Mouse (Mus musculus): Measurements from ENCODE around the gene Hoxd13. TPM values are rescaled to one million over a fixed set of nuclear protein-coding genes. Genes with fewer than 3 reads are reported as not detected.

The Hoxd13 gene
- polyA plus RNA-seq (2015; fragmentation: Nextera tagmentation; extraction: Ambion mirVana), result 0.06 TPM in 1 of 2 replicates, not detected in the other

DNA sequence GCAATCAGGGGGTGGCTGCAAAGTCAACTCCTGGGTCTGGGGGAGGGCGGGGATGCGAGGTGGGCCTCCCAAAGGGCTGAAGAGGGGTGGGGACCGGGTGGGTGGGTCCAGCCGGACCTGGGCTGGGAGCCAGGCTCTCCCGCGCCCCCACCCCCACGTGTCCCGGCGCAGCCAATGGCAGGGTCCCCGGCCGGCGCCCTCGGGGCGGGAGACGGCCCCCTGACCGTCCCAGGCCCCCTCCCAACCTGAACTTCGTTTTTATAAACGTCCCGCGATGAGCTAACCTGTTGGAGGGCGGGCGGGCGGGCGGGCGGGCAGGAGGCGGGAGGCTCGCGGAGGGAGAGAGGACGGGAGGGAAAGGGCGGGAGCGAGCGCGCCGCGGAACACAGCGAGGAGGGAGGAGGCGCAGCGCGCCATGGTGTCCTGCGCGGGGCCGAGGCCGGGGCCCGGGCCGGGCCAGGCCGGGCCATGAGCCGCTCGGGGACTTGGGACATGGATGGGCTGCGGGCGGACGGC lies at the start of gene Hoxd13:
Gene Hoxd13 (plus strand): TSS at position 469 of the 516 bp plus-strand sequence.
- 0% methylated on average over 34 of the region's 51 CpGs for WGBS
- Histone ChIP-seq H3K27me3 (replicated peaks) (peaks cover 94% of the 10 kb centered on the region), H3K27ac (no peak within 1 kb of the TSS), H3K36me3 (replicated peaks) (no peaks in the 10 kb centered on the region), H3K9ac (no peak within 1 kb of the TSS), H3K4me1 (peaks cover 11% of the 10 kb centered on the region), H3K4me3 (peak within 1 kb of the TSS; percentile 22), H3K9me3 (no peaks in the 10 kb centered on the region), H3K4me2 (peak within 1 kb of the TSS; percentile 38)
- ATAC-seq (replicated peaks), result 0 out of 2 replicates have a peak, but pooled peaks have one; percentile 27

- H3K27ac ChIP-seq, result no peak overlapping the region
- no peak overlapping the region for H3K4me3 ChIP-seq
- H3K4me2 ChIP-seq, result no peak overlapping the region
- H3K9ac ChIP-seq, result no peak overlapping the region
- H3K9me3 ChIP-seq, result no peaks in the 10 kb centered on the region
- no peak for ATAC-seq (replicated peaks)
- H3K4me1 ChIP-seq, result no peaks in the 10 kb centered on the region
- H3K27me3 ChIP-seq (replicated peaks), result no peaks in the 10 kb centered on the region
- no peaks in the 10 kb centered on the region for H3K36me3 ChIP-seq (replicated peaks)
- WGBS, result 86% methylated on average over 3 of the region's 3 CpGs
Observed at GRCm38 (mm10) chr2:74619676-74620246, 48.3 kb upstream of the Hoxd13 start.

- no peak overlapping the region for H3K9ac ChIP-seq
- H3K27me3 ChIP-seq (replicated peaks), result no peaks in the 10 kb centered on the region
- WGBS, result 86% methylated on average over 10 of the region's 10 CpGs
- H3K4me2 ChIP-seq, result no peak overlapping the region
- no peaks in the 10 kb centered on the region for H3K4me1 ChIP-seq
- no peak overlapping the region for H3K27ac ChIP-seq
- no peak for ATAC-seq (replicated peaks)
- H3K36me3 ChIP-seq (replicated peaks), result no peaks in the 10 kb centered on the region
- H3K4me3 ChIP-seq, result no peak overlapping the region
- no peaks in the 10 kb centered on the region for H3K9me3 ChIP-seq
Observed at GRCm38 (mm10) chr2:74620368-74620767, 47.7 kb upstream of the Hoxd13 start.

GRCm38 (mm10) chr2:74635412-74635811 lies 32.7 kb upstream of the Hoxd13 start:
- WGBS, result 67% methylated on average over 4 of the region's 4 CpGs
- no peaks in the 10 kb centered on the region for H3K9me3 ChIP-seq
- H3K4me1 ChIP-seq, result no peaks in the 10 kb centered on the region
- H3K4me3 ChIP-seq, result no peak overlapping the region
- no peak for ATAC-seq (replicated peaks)
- H3K9ac ChIP-seq, result no peak overlapping the region
- H3K36me3 ChIP-seq (replicated peaks), result no peaks in the 10 kb centered on the region
- H3K4me2 ChIP-seq, result no peak overlapping the region
- H3K27ac ChIP-seq, result no peak overlapping the region
- H3K27me3 ChIP-seq (replicated peaks), result no peaks in the 10 kb centered on the region

DNA sequence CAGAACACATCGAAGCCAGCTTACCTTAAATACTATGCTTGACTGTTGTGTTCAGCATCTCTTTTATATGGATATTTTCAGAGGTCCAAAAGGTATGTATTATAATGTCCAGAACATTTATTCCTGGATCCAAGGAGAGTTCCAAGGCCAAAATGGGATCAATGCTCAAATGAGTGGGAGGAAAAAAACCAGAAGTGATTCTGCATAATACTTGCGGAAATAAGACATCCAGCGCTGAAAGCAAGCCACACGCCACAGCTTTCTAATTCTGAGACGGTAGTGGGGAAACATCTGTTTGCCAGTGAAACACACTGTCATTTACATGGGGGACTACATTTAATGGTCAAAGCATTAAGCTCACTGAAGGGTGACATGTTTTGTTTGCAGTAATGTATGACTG lies 25.7 kb upstream of the Hoxd13 start:
- Histone ChIP-seq H3K4me1 (no peaks in the 10 kb centered on the region), H3K9me3 (no peaks in the 10 kb centered on the region), H3K27ac (no peak overlapping the region), H3K9ac (no peak overlapping the region), H3K4me3 (no peak overlapping the region), H3K27me3 (replicated peaks) (peaks cover 44% of the 10 kb centered on the region), H3K4me2 (no peak overlapping the region), H3K36me3 (replicated peaks) (no peaks in the 10 kb centered on the region)
- ATAC-seq (replicated peaks), result no peak
- WGBS, result 65% methylated on average over 5 of the region's 5 CpGs

DNA sequence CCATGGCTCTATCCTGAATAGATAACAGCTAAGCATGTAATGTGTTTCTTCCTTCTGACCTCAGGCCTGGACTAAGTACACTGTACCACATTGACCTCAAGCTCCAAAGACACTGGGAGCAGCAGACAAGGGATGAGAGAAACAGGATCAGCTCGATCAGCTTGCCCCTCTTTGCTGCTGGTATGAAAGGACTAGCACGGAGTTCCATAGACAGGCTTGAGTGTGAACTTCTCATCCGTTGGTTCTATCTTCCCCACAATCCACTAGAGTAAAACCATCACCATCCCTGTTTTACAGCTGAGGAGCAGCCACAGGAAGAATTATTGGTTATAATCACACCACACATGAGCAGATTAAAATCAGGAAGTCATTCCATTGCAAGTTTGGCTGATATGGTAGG lies 22.5 kb upstream of the Hoxd13 start:
- no peaks in the 10 kb centered on the region for H3K9me3 ChIP-seq
- no peak overlapping the region for H3K4me2 ChIP-seq
- H3K9ac ChIP-seq, result no peak overlapping the region
- H3K4me3 ChIP-seq, result no peak overlapping the region
- ATAC-seq (replicated peaks), result no peak
- no peak overlapping the region for H3K27ac ChIP-seq
- H3K27me3 ChIP-seq (replicated peaks), result peaks cover 75% of the 10 kb centered on the region
- no peaks in the 10 kb centered on the region for H3K4me1 ChIP-seq
- 82% methylated on average over 3 of the region's 3 CpGs for WGBS
- H3K36me3 ChIP-seq (replicated peaks), result no peaks in the 10 kb centered on the region

- H3K4me3 ChIP-seq, result no peak overlapping the region
- H3K27me3 ChIP-seq (replicated peaks), result peaks cover 87% of the 10 kb centered on the region
- WGBS, result 14% methylated on average over 7 of the region's 7 CpGs
- H3K9me3 ChIP-seq, result no peaks in the 10 kb centered on the region
- H3K4me2 ChIP-seq, result no peak overlapping the region
- H3K9ac ChIP-seq, result no peak overlapping the region
- no peak overlapping the region for H3K27ac ChIP-seq
- no peaks in the 10 kb centered on the region for H3K4me1 ChIP-seq
- H3K36me3 ChIP-seq (replicated peaks), result no peaks in the 10 kb centered on the region
- no peak for ATAC-seq (replicated peaks)
Observed at GRCm38 (mm10) chr2:74647082-74647864, 20.8 kb upstream of the Hoxd13 start.

GRCm38 (mm10) chr2:74652996-74653340 lies 15.1 kb upstream of the Hoxd13 start:
- Histone ChIP-seq H3K4me1 (peaks cover 9% of the 10 kb centered on the region), H3K9ac (no peak overlapping the region), H3K9me3 (no peaks in the 10 kb centered on the region), H3K4me3 (no peak overlapping the region), H3K27me3 (replicated peaks) (peaks cover 65% of the 10 kb centered on the region), H3K36me3 (replicated peaks) (no peaks in the 10 kb centered on the region), H3K4me2 (no peak overlapping the region), H3K27ac (no peak overlapping the region)
- 37% methylated on average over 2 of the region's 2 CpGs for WGBS
- no peak for ATAC-seq (replicated peaks)

DNA sequence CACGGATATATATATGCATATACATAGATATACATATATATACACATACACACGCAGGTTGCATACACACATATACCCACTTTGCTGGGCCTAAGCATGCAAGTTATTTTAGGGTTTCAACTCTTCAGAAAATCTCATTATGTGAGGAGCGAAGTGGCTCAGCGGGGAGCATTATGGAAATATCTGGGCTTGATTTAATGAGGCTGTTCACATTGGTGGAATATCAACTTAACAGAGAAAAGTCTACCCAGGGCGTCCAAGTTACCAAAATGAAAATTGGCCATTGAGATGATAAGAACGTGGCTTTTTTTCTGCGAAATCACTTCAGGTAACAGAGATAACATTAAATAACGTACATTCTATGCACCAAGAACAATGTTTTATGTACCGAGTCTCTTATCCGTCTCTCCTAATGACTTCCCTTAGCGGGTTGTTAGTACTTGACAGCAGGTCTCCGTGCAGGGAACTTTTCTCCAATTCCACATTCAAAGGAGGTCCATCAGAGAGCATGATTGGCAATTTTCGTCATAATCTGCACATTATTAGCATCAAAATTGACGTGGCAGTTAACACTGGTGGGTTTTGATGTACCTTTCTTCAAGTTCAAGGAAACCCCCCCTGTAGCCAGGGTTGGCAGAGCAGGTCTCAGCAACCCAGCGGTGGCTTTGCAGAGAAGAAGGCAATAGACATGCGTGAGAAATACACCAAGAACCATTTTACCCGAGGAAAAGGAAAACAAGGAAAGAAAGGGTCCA lies 14.2 kb upstream of the Hoxd13 start:
- Histone ChIP-seq H3K4me3 (no peak overlapping the region), H3K27ac (no peak overlapping the region), H3K36me3 (replicated peaks) (no peaks in the 10 kb centered on the region), H3K27me3 (replicated peaks) (peaks cover 62% of the 10 kb centered on the region), H3K9ac (no peak overlapping the region), H3K4me2 (no peak overlapping the region), H3K4me1 (peaks cover 10% of the 10 kb centered on the region), H3K9me3 (no peaks in the 10 kb centered on the region)
- no peak for ATAC-seq (replicated peaks)
- WGBS, result 11% methylated on average over 17 of the region's 17 CpGs

DNA sequence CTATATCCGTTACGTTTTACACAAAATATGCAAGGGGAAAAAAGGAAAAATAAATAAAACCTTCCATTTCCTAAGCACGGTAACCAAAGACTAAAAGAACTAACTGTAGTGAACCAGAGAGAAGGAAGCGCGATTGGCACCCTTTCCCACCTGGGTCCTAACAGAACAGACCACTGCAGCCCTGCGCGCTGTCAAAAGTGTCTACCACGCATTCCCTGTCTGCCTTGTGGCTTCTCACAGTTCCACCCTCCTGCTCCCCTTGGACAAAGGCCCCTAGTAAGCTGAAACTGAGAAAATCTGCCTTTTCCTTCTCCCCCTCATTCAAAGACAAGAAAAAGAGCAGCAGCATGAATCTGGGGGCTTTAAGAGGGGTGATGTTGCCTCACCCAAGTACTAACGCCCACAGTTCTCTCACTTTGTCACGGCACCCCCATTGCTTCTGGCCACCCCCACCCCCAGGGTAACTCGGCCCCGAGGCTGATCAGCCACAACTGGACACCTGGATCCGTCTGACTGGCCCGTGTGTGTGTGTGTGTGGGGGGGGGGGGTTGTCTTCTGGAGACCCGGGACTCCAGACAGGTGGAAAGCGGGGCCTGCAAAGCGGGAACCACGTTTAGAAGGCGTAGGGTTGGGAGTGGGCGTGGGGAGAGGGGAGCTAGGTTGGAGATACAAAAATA lies 13.2 kb upstream of the Hoxd13 start:
- H3K27ac ChIP-seq, result no peak overlapping the region
- peaks cover 53% of the 10 kb centered on the region for H3K27me3 ChIP-seq (replicated peaks)
- ATAC-seq (replicated peaks), result no peak
- peaks cover 12% of the 10 kb centered on the region for H3K4me1 ChIP-seq
- H3K4me3 ChIP-seq, result no peak overlapping the region
- H3K9ac ChIP-seq, result no peak overlapping the region
- 0 out of 2 replicates have a peak overlapping the region, but pooled peaks have one; percentile 50 for H3K4me2 ChIP-seq
- WGBS, result 3% methylated on average over 20 of the region's 20 CpGs
- no peaks in the 10 kb centered on the region for H3K36me3 ChIP-seq (replicated peaks)
- H3K9me3 ChIP-seq, result no peaks in the 10 kb centered on the region

DNA sequence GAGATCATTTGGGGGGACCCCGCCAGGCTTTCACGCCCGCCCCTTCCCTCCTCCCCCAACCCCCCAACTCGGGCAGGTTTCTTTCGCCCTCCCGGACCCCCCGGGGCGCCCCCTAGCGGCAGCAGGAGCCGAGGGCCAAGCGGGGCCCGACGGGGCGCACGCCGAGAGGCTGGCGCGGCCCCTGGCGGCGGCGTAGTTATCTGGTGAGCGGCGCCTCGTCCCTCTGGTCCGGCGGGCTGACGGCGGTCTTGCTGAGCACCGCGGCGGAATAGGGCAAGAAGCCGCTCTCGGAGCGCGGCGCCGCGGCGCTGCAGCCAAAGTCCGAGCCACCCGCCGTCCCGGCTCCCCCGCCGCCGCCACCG lies 12.7 kb upstream of the Hoxd13 start:
- Histone ChIP-seq H3K27ac (no peak overlapping the region), H3K27me3 (replicated peaks) (peaks cover 50% of the 10 kb centered on the region)

More for the DNA sequence above, 12.7 kb upstream of the Hoxd13 start:
- Histone ChIP-seq H3K4me1 (peaks cover 12% of the 10 kb centered on the region), H3K9me3 (no peaks in the 10 kb centered on the region), H3K4me3 (peak overlapping the region; percentile 28), H3K36me3 (replicated peaks) (no peaks in the 10 kb centered on the region), H3K4me2 (peak overlapping the region; percentile 50), H3K9ac (no peak overlapping the region)
- no peak for ATAC-seq (replicated peaks)
- 2% methylated on average over 33 of the region's 47 CpGs for WGBS
